Mouse (Mus musculus) cerebellum, adult 9-10 months (tissue): ENCODE measurements around the gene Tlnrd1.

Source experiments
- DNase-seq: peaks from one replicate; pipeline ENCODE4 v3.0.0; 2022

Tlnrd1 gene

DNA sequence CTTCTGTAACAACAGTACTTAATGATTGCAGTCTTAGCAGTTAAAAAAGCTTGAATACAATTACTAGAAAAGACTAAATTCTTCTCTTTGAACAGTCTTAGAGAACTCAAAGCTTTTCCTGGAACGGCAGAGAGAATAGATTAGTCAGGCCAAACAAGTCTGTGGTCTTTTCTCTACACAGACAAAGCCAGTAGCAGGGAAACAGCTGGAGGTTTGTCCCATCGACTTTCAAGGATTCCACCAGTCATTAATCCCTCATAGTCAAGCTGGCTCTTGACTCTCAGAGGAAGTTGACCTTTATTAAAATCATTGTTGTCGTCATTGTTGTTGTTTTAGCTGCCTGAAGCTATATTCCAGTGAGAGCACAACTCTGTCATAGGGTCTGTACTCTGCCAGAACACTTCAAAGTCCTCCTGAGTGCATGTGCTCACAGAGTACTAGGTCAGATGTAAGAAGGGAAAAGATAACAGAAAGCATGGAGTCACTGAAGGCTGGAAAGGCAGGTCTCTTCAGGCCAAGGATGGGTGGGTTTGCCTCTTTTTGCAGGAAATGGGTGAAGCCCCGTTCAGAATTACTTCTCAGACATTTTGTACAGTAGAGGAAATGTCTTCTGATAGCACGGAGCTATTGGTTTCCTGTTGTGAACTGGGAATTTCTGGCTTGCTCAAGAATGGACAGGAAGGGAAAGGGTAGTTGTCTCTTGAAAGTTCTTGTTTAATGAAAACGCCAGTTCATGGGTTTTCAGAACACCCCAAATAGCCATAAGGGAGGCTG lies 41.4 kb downstream of the Tlnrd1 start:
- DNase-seq: no peak

- no peak for DNase-seq
Observed at GRCm38 (mm10) chr7:83840076-83840475, 44.0 kb downstream of the Tlnrd1 start.

- DNase-seq: no peak
Observed at GRCm38 (mm10) chr7:83838525-83839224, 45.4 kb downstream of the Tlnrd1 start.
